Mouse (Mus musculus): ENCODE measurements around the gene Adcy10. TPM values are rescaled to one million over a fixed set of nuclear protein-coding genes. Genes with fewer than 3 reads are reported as not detected.

Gene Adcy10
- polyA plus RNA-seq, 1 experiment from 2014 or later: not detected

DNA sequence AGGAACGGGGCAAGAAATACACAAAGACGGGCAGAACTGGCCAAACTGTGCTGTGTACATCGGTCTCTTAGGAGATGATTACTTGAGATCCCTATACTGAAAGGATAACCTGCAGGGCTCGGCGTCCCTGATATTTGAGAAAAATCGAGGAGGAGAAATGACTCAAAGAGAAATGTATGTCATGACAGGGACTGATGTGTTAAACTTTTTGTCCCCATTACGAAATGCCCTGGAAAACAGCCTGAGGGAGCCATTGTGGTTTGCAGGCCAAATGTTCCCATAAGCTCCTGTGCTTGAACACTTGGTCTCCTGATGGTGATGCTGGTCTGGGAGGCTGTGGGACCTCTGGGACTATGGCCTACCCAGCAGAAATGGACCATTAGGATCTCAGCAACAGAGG lies 35.7 kb downstream of the Adcy10 start:
- 91% methylated on average over 7 of the region's 7 CpGs for WGBS
- Histone ChIP-seq H3K4me1 (ENCODE audit: insufficient read depth) (no peaks in the 10 kb centered on the region), H3K27ac (ENCODE audit: low read depth) (no peak overlapping the region), H3K36me3 (ENCODE audit: insufficient read depth) (no peaks in the 10 kb centered on the region), H3K9ac (no peak overlapping the region), H3K4me2 (no peak overlapping the region), H3K4me3 (ENCODE audit: low read depth, low read length) (no peak overlapping the region), H3K27me3 (ENCODE audit: insufficient read depth, low read length) (no peaks in the 10 kb centered on the region), H3K9me3 (ENCODE audit: low read depth, low read length) (no peaks in the 10 kb centered on the region)
- ATAC-seq (ENCODE audit: insufficient read depth): no peak
- no peak for TF ChIP-seq CTCF (IDR thresholded peaks at IDR 0.05; ENCODE audit: low read depth)
- no peak for DNase-seq

DNA sequence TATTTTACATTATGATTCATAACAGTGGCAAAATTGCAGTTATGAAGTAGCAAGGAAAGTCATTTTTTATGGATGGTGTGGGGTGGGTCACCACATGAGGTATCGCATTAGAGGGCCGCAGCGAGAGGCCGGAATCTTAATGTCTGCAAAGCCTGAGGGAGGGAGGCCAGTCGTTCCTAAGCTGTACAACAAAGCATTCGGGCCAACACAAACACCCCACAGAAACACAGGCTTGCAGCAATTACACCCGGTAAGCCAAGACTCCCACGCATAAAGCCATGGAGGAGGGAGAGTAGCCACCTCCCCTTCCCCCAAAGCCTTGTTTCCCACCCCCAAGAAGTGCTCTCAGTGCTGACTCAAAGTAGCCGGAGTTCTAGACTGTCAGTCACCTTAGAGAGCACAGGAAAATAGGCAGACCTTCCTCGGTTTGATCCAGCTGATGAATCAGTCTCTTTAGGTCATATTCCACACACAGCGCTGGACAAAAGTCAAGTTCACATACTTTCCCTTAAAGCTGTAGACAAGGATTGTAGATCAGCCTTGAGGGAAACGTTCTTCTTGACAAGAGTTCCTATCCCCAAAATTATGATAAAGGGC lies 51.2 kb downstream of the Adcy10 start:
- Histone ChIP-seq H3K27ac (ENCODE audit: low read depth) (no peak overlapping the region), H3K4me3 (ENCODE audit: low read depth, low read length) (no peak overlapping the region), H3K4me1 (ENCODE audit: insufficient read depth) (peaks cover 2% of the 10 kb centered on the region; the same call in 1 of the 2 replicates), H3K9me3 (ENCODE audit: low read depth, low read length) (no peaks in the 10 kb centered on the region), H3K27me3 (ENCODE audit: insufficient read depth, low read length) (no peaks in the 10 kb centered on the region), H3K4me2 (no peak overlapping the region), H3K36me3 (ENCODE audit: insufficient read depth) (no peaks in the 10 kb centered on the region), H3K9ac (no peak overlapping the region)
- ATAC-seq (ENCODE audit: insufficient read depth): no peak
- DNase-seq: no peak
- TF ChIP-seq CTCF (IDR thresholded peaks at IDR 0.05; ENCODE audit: low read depth): no peak
- WGBS: 70% methylated on average over 12 of the region's 12 CpGs

DNA sequence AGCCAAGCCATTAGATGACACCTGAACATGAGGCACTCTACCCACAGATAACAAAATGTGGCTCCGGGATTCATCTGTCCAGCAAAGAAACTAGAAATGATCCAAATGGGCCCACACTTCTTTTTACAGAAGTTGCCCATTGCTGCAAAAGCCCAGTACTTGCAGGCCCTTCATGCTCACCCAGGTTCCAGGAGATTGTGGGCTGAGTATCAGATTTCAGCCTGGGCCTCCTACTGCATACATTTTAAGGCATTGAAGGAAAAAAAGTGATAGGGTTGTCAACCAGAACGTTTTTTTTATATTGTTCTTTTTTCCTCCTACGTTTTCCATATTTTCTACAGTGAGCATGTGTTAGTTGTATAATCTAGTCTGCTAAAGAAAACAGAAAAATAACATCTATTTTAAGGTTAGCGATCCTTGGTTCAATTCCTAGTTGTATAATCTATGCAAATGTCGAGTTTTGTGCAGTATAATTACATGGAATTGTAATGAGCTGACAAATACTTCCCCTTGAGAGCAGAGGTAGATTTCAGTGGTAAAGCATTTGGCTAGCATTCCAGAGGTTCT lies 52.3 kb downstream of the Adcy10 start:
- H3K4me1 ChIP-seq (ENCODE audit: insufficient read depth): peaks cover 2% of the 10 kb centered on the region; the same call in 1 of the 2 replicates
- DNase-seq: no peak
- H3K4me3 ChIP-seq (ENCODE audit: low read depth, low read length): no peak overlapping the region
- H3K27ac ChIP-seq (ENCODE audit: low read depth): no peak overlapping the region
- no peaks in the 10 kb centered on the region for H3K36me3 ChIP-seq (ENCODE audit: insufficient read depth)
- no peak overlapping the region for H3K4me2 ChIP-seq
- no peak for TF ChIP-seq CTCF (IDR thresholded peaks at IDR 0.05; ENCODE audit: low read depth)
- ATAC-seq (ENCODE audit: insufficient read depth): no peak
- no peaks in the 10 kb centered on the region for H3K27me3 ChIP-seq (ENCODE audit: insufficient read depth, low read length)
- WGBS: 49% methylated on average over 5 of the region's 5 CpGs
- no peak overlapping the region for H3K9ac ChIP-seq
- H3K9me3 ChIP-seq (ENCODE audit: low read depth, low read length): no peaks in the 10 kb centered on the region

DNA sequence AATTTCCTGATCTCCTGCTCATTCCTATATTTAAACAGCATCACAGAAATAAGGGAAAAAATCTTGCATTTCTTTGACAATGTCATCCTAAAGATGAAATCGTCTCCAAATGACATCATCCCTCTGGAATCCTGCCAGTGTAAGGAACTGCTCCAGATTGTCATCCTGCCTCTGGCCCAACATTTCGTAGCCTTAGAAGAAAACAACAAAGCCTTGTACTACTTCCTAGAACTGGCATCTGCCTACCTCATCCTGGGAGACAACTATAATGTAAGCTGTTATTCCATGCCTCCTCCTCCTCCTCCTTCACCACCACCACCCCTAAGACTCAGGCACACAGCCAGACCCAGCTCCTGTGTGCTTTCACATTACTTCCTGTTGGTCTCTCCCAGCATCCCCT lies 71.7 kb downstream of the Adcy10 start:
- no peaks in the 10 kb centered on the region for H3K9me3 ChIP-seq (ENCODE audit: low read depth, low read length)
- no peaks in the 10 kb centered on the region for H3K27me3 ChIP-seq (ENCODE audit: insufficient read depth, low read length)
- H3K9ac ChIP-seq: no peak overlapping the region
- 31% methylated on average over 2 of the region's 2 CpGs for WGBS
- ATAC-seq (ENCODE audit: insufficient read depth) (no peak), DNase-seq (peak; percentile 66)
- no peaks in the 10 kb centered on the region for H3K4me1 ChIP-seq (ENCODE audit: insufficient read depth)
- no peaks in the 10 kb centered on the region for H3K36me3 ChIP-seq (ENCODE audit: insufficient read depth)
- no peak overlapping the region for H3K27ac ChIP-seq (ENCODE audit: low read depth)
- no peak overlapping the region for H3K4me3 ChIP-seq (ENCODE audit: low read depth, low read length)
- TF ChIP-seq CTCF (IDR thresholded peaks at IDR 0.05; ENCODE audit: low read depth): no peak
- no peak overlapping the region for H3K4me2 ChIP-seq

DNA sequence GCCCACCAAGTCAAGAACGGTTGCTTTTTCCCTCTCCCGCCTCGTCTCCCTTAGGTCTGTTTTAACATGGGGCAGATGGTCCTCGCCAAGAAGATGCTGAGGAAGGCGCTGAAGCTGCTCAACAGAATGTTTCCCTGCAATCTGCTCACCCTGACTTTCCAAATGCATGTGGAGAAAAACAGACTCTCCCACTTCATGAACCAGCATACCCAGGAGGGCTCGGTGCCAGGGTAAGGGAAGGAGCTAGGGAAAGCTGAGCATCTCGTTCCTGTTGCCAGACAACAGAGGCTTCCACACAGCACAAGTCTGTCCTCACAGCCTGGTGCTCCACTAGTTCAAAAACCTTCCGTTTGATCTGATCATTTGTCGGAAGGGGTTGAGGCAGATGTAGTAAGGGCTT lies 74.1 kb downstream of the Adcy10 start:
- 82% methylated on average over 9 of the region's 9 CpGs for WGBS
- ATAC-seq (ENCODE audit: insufficient read depth): no peak

DNA sequence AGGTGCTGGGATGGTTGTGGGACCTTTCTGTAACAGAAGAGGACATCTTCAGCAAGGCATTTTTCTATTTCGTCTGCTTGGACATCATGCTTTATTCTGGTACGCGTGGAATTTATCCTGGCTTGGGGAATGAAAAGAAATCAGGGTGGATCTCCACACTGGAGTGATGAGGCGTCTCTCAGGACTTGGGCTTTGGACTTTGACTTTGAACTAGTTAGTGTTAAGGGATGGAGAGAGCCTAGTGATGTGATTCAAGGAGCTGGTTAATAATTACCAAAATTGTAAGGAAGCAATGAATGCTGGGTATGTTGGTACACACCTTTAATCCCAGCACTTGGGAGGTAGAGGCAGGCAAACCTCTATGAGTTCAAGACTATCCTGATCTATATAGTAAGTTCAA lies 80.3 kb downstream of the Adcy10 start:
- no peak overlapping the region for H3K27ac ChIP-seq (ENCODE audit: low read depth)
- ATAC-seq (ENCODE audit: insufficient read depth) (no peak), DNase-seq (no peak)
- H3K4me1 ChIP-seq (ENCODE audit: insufficient read depth): no peaks in the 10 kb centered on the region
- no peaks in the 10 kb centered on the region for H3K36me3 ChIP-seq (ENCODE audit: insufficient read depth)
- no peaks in the 10 kb centered on the region for H3K27me3 ChIP-seq (ENCODE audit: insufficient read depth, low read length)
- H3K9ac ChIP-seq: no peak overlapping the region
- 90% methylated on average over 4 of the region's 4 CpGs for WGBS
- no peak overlapping the region for H3K4me2 ChIP-seq
- no peaks in the 10 kb centered on the region for H3K9me3 ChIP-seq (ENCODE audit: low read depth, low read length)
- no peak overlapping the region for H3K4me3 ChIP-seq (ENCODE audit: low read depth, low read length)
- no peak for TF ChIP-seq CTCF (IDR thresholded peaks at IDR 0.05; ENCODE audit: low read depth)

More for the DNA sequence above, 74.1 kb downstream of the Adcy10 start:
- TF ChIP-seq CTCF (IDR thresholded peaks at IDR 0.05; ENCODE audit: low read depth): no peak
- no peaks in the 10 kb centered on the region for H3K27me3 ChIP-seq (ENCODE audit: insufficient read depth, low read length)
- H3K4me2 ChIP-seq: no peak overlapping the region
- no peak overlapping the region for H3K9ac ChIP-seq
- no peak for DNase-seq
- no peaks in the 10 kb centered on the region for H3K4me1 ChIP-seq (ENCODE audit: insufficient read depth)
- H3K4me3 ChIP-seq (ENCODE audit: low read depth, low read length): no peak overlapping the region
- H3K9me3 ChIP-seq (ENCODE audit: low read depth, low read length): no peaks in the 10 kb centered on the region
- H3K36me3 ChIP-seq (ENCODE audit: insufficient read depth): no peaks in the 10 kb centered on the region
- no peak overlapping the region for H3K27ac ChIP-seq (ENCODE audit: low read depth)

DNA sequence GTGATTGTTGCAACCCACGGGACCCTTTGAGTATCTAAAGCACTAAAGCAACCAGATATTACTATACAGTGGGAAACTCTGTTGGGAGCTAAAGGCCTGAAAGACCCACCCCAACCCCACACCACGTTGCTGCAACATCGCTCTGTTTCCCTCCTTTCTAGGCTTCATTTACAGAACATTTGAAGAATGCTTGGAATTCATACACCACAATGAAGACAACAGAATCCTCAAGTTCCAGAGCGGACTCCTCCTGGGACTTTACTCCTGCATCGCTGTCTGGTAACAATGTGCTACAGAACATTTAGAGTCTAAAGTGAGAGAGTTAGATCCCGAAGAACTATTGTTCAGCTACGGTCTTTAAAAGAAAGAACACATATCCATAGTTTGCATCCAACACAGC lies 82.5 kb downstream of the Adcy10 start:
- Histone ChIP-seq H3K27ac (ENCODE audit: low read depth) (no peak overlapping the region), H3K4me3 (ENCODE audit: low read depth, low read length) (no peak overlapping the region), H3K4me1 (ENCODE audit: insufficient read depth) (no peaks in the 10 kb centered on the region), H3K9ac (no peak overlapping the region), H3K4me2 (no peak overlapping the region), H3K9me3 (ENCODE audit: low read depth, low read length) (no peaks in the 10 kb centered on the region), H3K36me3 (ENCODE audit: insufficient read depth) (no peaks in the 10 kb centered on the region), H3K27me3 (ENCODE audit: insufficient read depth, low read length) (no peaks in the 10 kb centered on the region)
- ATAC-seq (ENCODE audit: insufficient read depth) (no peak), DNase-seq (no peak)
- no peak for TF ChIP-seq CTCF (IDR thresholded peaks at IDR 0.05; ENCODE audit: low read depth)
- WGBS: 75% methylated on average over 7 of the region's 7 CpGs
